Mouse (Mus musculus): Measurements from ENCODE around the gene 4921511C20Rik. TPM values are rescaled to one million over a fixed set of nuclear protein-coding genes. Genes with fewer than 3 reads are reported as not detected.

Gene 4921511C20Rik
- polyA plus RNA-seq (2014; fragmentation: Nextera tagmentation; extraction: Ambion mirVana): not detected in 2 replicates

- no peak within 1 kb of the TSS for H3K4me3 ChIP-seq (ENCODE audit: low read depth, low read length)
- no peak for ATAC-seq (ENCODE audit: insufficient number of reproducible peaks, insufficient read depth, low FRiP score, low read depth)
- no peak within 1 kb of the TSS for H3K4me2 ChIP-seq (replicated peaks; ENCODE audit: low read depth, low read length)
- H3K4me1 ChIP-seq (ENCODE audit: control insufficient read depth, insufficient read depth, low read length): no peaks in the 10 kb centered on the region
- 80% methylated on average over 2 of the region's 2 CpGs for WGBS
- H3K27me3 ChIP-seq (ENCODE audit: control insufficient read depth, insufficient read depth, low read length): no peaks in the 10 kb centered on the region
- H3K27ac ChIP-seq (ENCODE audit: low read length): no peak within 1 kb of the TSS
- H3K9ac ChIP-seq (replicated peaks; ENCODE audit: low read depth, low read length): no peak within 1 kb of the TSS
- H3K36me3 ChIP-seq (ENCODE audit: control insufficient read depth, insufficient read depth, low read length): no peaks in the 10 kb centered on the region
- H3K9me3 ChIP-seq (ENCODE audit: control insufficient read depth, low read depth, low read length): no peaks in the 10 kb centered on the region
Measured at GRCm38 (mm10) chrX:127393993-127394392, at the start of gene 4921511C20Rik. Gene 4921511C20Rik, plus strand, starts transcription at chrX:127394293.

Data from stomach, embryonic 14.5 days (tissue).